Mouse (Mus musculus): ENCODE data around the gene Ednra.

DNA sequence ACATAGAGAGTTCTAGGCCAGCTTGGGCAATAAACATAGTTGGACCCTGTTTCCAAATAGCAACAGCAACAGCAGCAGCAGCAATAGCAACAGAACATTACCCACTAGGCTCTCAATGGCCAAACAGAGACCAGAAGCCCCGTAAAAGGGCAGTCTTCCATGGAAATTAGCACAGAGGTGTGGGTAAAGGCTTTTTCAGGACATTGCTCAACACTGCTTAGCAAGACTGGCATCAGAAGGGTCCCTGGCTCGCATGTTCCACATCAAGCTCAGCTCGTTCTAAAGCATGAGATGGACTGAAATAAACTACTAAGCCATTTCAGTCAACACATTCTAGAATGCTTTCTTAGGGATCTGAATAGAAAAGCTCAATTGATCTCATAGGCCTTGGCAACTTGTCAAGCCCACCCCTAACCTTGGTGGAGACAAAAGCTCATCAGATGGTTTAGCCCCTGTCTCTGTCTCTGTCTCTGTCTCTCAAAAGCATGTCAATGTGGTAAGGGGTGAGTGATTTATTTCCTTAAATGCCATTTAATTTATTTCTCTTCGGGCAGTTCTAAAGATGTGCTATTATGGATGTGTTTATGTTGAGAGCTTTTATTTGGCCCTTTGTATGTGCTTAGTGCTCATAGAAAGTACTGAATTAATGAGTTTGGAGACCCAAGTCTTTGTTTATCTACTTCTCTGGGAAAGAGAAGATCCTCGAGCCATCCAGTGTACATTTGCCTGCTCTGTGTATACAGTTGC, 84.0 kb downstream of the Ednra start:
- TF ChIP-seq CTCF (IDR thresholded peaks at IDR 0.05; ENCODE audit: low read depth) (no peak), EP300 (IDR thresholded peaks at IDR 0.05; ENCODE audit: low read depth) (no peak)
